Mouse (Mus musculus): ENCODE data around the gene Cdh4. TPM values are rescaled to one million over a fixed set of nuclear protein-coding genes. Genes with fewer than 3 reads are reported as not detected.

Gene Cdh4
- total RNA-seq, 1 experiment = 1.9 TPM

DNA sequence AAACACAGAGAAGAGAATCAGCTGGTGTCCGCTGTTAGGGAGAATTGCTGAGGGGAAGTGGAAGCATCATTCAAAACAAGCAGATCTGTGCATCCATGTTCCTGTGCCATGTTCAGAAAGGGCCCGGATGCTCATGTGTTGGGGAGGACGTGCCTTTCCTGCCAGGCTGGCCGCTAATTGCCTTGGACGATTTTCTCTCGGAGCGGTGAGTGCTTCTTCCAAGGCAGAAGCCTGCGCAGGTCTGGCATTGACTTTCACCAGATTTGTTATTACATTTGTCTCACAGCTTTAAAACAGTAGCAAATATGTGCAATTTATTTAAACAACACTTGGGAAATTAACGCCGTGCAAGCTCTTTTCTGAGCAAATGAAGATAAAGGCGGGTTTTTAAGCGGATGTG lies 353.2 kb downstream of the Cdh4 start:
- Histone ChIP-seq H3K4me1 (ENCODE audit: control insufficient read depth in 2 of 2, insufficient read depth in 2 of 2, low read length in 2 of 2, poor library complexity in 1 of 2) (peaks cover 2 to 6% of the 10 kb centered on the region in 2 experiments; a peak in 1 of 4 replicates), H3K9ac (ENCODE audit: insufficient read depth, low read depth, low read length, poor library complexity, severe bottlenecking) (no peak overlapping the region), H3K27ac (ENCODE audit: insufficient read depth, low read depth, low read length, poor library complexity, severe bottlenecking) (no peak overlapping the region), H3K36me3 (ENCODE audit: control insufficient read depth, insufficient read depth, low read length, poor library complexity, severe bottlenecking) (no peaks in the 10 kb centered on the region), H3K9me3 (ENCODE audit: control insufficient read depth, insufficient read depth, low read depth, low read length) (no peaks in the 10 kb centered on the region), H3K4me3 (ENCODE audit: insufficient read depth in 1 of 2, low read depth in 1 of 2, low read length in 2 of 2, poor library complexity in 1 of 2, severe bottlenecking in 1 of 2) (no peak overlapping the region)
- in situ Hi-C loops (cut with MboI; ENCODE audit: low sequenced_read_pairs in 2 of 2, unreplicated experiment in 2 of 2) = no loop called here
- DNase-seq (ENCODE audit: low read depth, low spot score) = no peak
- no peak for TF ChIP-seq MAFK (IDR thresholded peaks at IDR 0.05; ENCODE audit: insufficient read depth, low read depth, low read length)
- no peak for TF ChIP-seq ZC3H11A (IDR thresholded peaks at IDR 0.05; ENCODE audit: borderline replicate concordance, low read depth, low read length)
- no peak for TF ChIP-seq CHD2 (IDR thresholded peaks at IDR 0.05; ENCODE audit: low read depth, low read length)
- TF ChIP-seq HCFC1 (IDR thresholded peaks at IDR 0.05; ENCODE audit: borderline replicate concordance, insufficient read depth, low read length) = no peak
- TF ChIP-seq ZNF384 (IDR thresholded peaks at IDR 0.05; ENCODE audit: low read depth, low read length) = no peak

DNA sequence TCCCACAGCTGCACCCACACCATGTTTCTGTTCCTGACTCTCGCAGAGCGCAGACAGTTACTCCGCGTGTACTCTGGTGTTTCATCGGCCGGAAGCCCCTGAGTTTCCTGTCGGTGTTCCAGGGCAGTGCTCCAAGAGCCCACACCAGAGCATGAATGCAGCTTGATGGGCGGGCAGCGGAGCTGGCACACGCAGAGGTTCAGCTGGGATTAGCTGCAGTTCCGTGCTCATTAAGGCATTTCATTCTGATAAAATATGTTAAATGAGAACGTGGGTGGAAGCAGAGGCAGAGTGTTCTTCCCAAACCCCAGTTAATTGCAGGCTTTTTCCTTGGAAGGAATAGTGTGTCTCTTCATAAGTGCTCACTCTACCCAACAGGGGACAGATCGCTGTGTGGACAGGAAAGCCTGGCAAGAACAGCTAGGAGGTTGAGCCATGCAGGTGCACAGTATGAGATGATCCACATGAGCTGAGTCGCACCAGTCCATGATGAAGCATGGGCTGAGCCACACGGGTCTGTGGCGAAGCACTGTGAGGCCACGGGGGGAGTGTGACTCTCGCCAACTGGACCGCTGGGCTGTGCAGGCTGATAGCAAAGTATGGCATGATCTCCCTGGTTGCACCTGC lies 357.8 kb downstream of the Cdh4 start:
- Histone ChIP-seq H3K4me1 (ENCODE audit: control insufficient read depth in 2 of 2, insufficient read depth in 2 of 2, low read length in 2 of 2, poor library complexity in 1 of 2) (peaks cover 0 to 3% of the 10 kb centered on the region in 2 experiments; a peak in 1 of 4 replicates), H3K9ac (ENCODE audit: insufficient read depth, low read depth, low read length, poor library complexity, severe bottlenecking) (no peak overlapping the region), H3K4me3 (ENCODE audit: insufficient read depth in 1 of 2, low read depth in 1 of 2, low read length in 2 of 2, poor library complexity in 1 of 2, severe bottlenecking in 1 of 2) (no peak overlapping the region), H3K36me3 (ENCODE audit: control insufficient read depth, insufficient read depth, low read length, poor library complexity, severe bottlenecking) (no peaks in the 10 kb centered on the region), H3K9me3 (ENCODE audit: control insufficient read depth, insufficient read depth, low read depth, low read length) (no peaks in the 10 kb centered on the region), H3K27ac (ENCODE audit: insufficient read depth, low read depth, low read length, poor library complexity, severe bottlenecking) (no peak overlapping the region)
- in situ Hi-C loops (cut with MboI; ENCODE audit: low sequenced_read_pairs in 2 of 2, unreplicated experiment in 2 of 2) = no loop called here
- DNase-seq (ENCODE audit: low read depth, low spot score) = no peak
- TF ChIP-seq ZC3H11A (IDR thresholded peaks at IDR 0.05; ENCODE audit: borderline replicate concordance, low read depth, low read length) (no peak), ZNF384 (IDR thresholded peaks at IDR 0.05; ENCODE audit: low read depth, low read length) (no peak), HCFC1 (IDR thresholded peaks at IDR 0.05; ENCODE audit: borderline replicate concordance, insufficient read depth, low read length) (no peak), CHD2 (IDR thresholded peaks at IDR 0.05; ENCODE audit: low read depth, low read length) (no peak), MAFK (IDR thresholded peaks at IDR 0.05; ENCODE audit: insufficient read depth, low read depth, low read length) (no peak)

DNA sequence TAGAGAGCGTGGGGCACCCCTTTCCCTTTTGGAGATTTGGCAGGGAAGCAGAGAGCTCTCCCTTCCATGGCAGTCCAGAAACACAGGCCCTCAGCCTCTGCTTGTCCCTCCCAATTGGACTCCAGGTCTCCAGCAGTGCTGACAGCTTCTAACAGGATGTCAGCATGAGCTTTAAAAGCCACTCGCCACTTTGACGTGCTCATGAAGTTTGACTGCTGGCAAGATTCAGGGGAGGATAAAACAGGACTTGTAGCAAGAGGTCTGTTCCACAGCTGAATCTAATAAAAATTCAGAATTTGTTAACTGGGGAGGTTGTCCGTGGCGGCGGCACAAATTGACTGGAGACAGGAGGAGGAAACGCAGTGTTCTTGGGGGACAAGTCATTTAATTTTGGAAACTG lies 358.8 kb downstream of the Cdh4 start:
- Histone ChIP-seq H3K9ac (ENCODE audit: insufficient read depth, low read depth, low read length, poor library complexity, severe bottlenecking) (no peak overlapping the region), H3K36me3 (ENCODE audit: control insufficient read depth, insufficient read depth, low read length, poor library complexity, severe bottlenecking) (no peaks in the 10 kb centered on the region), H3K4me1 (ENCODE audit: control insufficient read depth in 2 of 2, insufficient read depth in 2 of 2, low read length in 2 of 2, poor library complexity in 1 of 2) (peaks cover 0 to 3% of the 10 kb centered on the region in 2 experiments; a peak in 1 of 4 replicates), H3K9me3 (ENCODE audit: control insufficient read depth, insufficient read depth, low read depth, low read length) (no peaks in the 10 kb centered on the region), H3K4me3 (ENCODE audit: insufficient read depth in 1 of 2, low read depth in 1 of 2, low read length in 2 of 2, poor library complexity in 1 of 2, severe bottlenecking in 1 of 2) (no peak overlapping the region), H3K27ac (ENCODE audit: insufficient read depth, low read depth, low read length, poor library complexity, severe bottlenecking) (no peak overlapping the region)
- in situ Hi-C loops (cut with MboI; ENCODE audit: low sequenced_read_pairs in 2 of 2, unreplicated experiment in 2 of 2) = no loop called here
- TF ChIP-seq MAFK (IDR thresholded peaks at IDR 0.05; ENCODE audit: insufficient read depth, low read depth, low read length) = no peak
- no peak for TF ChIP-seq CHD2 (IDR thresholded peaks at IDR 0.05; ENCODE audit: low read depth, low read length)
- TF ChIP-seq HCFC1 (IDR thresholded peaks at IDR 0.05; ENCODE audit: borderline replicate concordance, insufficient read depth, low read length) = no peak
- no peak for TF ChIP-seq ZC3H11A (IDR thresholded peaks at IDR 0.05; ENCODE audit: borderline replicate concordance, low read depth, low read length)
- no peak for TF ChIP-seq ZNF384 (IDR thresholded peaks at IDR 0.05; ENCODE audit: low read depth, low read length)
- DNase-seq (ENCODE audit: low read depth, low spot score) = no peak

DNA sequence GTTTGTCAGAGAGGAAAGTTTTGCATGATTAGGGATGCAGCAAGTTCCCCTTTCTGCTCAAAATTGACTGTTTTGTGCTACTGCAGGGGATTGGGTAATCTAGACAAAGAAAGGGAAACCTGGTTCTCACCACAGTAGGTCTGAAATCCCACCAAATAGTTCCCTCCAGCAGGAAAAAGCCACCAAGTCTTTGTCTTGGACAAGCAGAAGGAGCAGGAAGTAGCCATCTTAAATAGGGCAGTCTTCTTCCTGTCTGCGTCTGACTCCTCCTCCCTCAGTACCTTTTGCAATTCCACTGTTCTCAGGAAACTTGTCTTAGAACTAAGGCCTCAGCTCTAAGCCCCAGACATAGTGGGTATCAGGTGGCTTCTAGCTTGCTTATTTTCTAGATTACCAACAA lies 360.2 kb downstream of the Cdh4 start:
- no peak for TF ChIP-seq HCFC1 (IDR thresholded peaks at IDR 0.05; ENCODE audit: borderline replicate concordance, insufficient read depth, low read length)
- TF ChIP-seq CHD2 (IDR thresholded peaks at IDR 0.05; ENCODE audit: low read depth, low read length) = no peak
- no peak for TF ChIP-seq MAFK (IDR thresholded peaks at IDR 0.05; ENCODE audit: insufficient read depth, low read depth, low read length)
- TF ChIP-seq ZNF384 (IDR thresholded peaks at IDR 0.05; ENCODE audit: low read depth, low read length) = no peak
- TF ChIP-seq ZC3H11A (IDR thresholded peaks at IDR 0.05; ENCODE audit: borderline replicate concordance, low read depth, low read length) = no peak
- Histone ChIP-seq H3K9me3 (ENCODE audit: control insufficient read depth, insufficient read depth, low read depth, low read length) (no peaks in the 10 kb centered on the region), H3K4me1 (ENCODE audit: control insufficient read depth in 2 of 2, insufficient read depth in 2 of 2, low read length in 2 of 2, poor library complexity in 1 of 2) (peaks cover 0 to 3% of the 10 kb centered on the region in 2 experiments; a peak in 1 of 4 replicates), H3K9ac (ENCODE audit: insufficient read depth, low read depth, low read length, poor library complexity, severe bottlenecking) (no peak overlapping the region), H3K36me3 (ENCODE audit: control insufficient read depth, insufficient read depth, low read length, poor library complexity, severe bottlenecking) (no peaks in the 10 kb centered on the region), H3K27ac (ENCODE audit: insufficient read depth, low read depth, low read length, poor library complexity, severe bottlenecking) (no peak overlapping the region), H3K4me3 (ENCODE audit: insufficient read depth in 1 of 2, low read depth in 1 of 2, low read length in 2 of 2, poor library complexity in 1 of 2, severe bottlenecking in 1 of 2) (no peak overlapping the region)
- no peak for DNase-seq (ENCODE audit: low read depth, low spot score)
- in situ Hi-C loops (cut with MboI; ENCODE audit: low sequenced_read_pairs in 2 of 2, unreplicated experiment in 2 of 2) = no loop called here
